Mouse (Mus musculus) heart, embryonic 14.5 days (tissue): ENCODE results near the gene Olfr103. TPM values are rescaled to one million over a fixed set of nuclear protein-coding genes. Genes with fewer than 3 reads are reported as not detected.

Source experiments
- polyA plus RNA-seq: library from polyadenylated mRNA; unstranded; fragments of >200 nt; fragmentation: Nextera tagmentation; extraction: Ambion mirVana; gene quantifications from 2 replicates; pipeline ENCODE4 v1.2.1, GENCODE M21; 2014

Gene Olfr103
- polyA plus RNA-seq, 1 experiment from 2014 or later, result not detected

Other genes starting within 250 kb of the Olfr103 start
- gene Olfr91, start 241.4 kb downstream of the Olfr103 start, polyA plus RNA-seq, result not detected in 2 replicates
- not detected in 2 replicates for gene Olfr92, start 219.6 kb downstream of the Olfr103 start, polyA plus RNA-seq
- gene Olfr93, start 178.2 kb downstream of the Olfr103 start, polyA plus RNA-seq, result not detected in 2 replicates
- gene Ubd, start 145.8 kb downstream of the Olfr103 start, polyA plus RNA-seq, result not detected in 2 replicates
- gene Olfr94, start 138.7 kb downstream of the Olfr103 start, polyA plus RNA-seq, result not detected in 2 replicates
- gene Olfr95, start 126.6 kb downstream of the Olfr103 start, polyA plus RNA-seq, result not detected in 2 replicates
- gene Olfr96, start 119.6 kb downstream of the Olfr103 start, polyA plus RNA-seq, result not detected in 2 replicates
- not detected in 2 replicates for gene Olfr97, start 102.4 kb downstream of the Olfr103 start, polyA plus RNA-seq
- not detected in 2 replicates for gene Olfr98, start 75.9 kb downstream of the Olfr103 start, polyA plus RNA-seq
- 1.1 and 2.1 TPM in 2 replicates for gene H2-M3, start 69.5 kb downstream of the Olfr103 start, polyA plus RNA-seq
- not detected in 2 replicates for gene Olfr99, start 56.2 kb downstream of the Olfr103 start, polyA plus RNA-seq
- gene Olfr101, start 35.4 kb downstream of the Olfr103 start, polyA plus RNA-seq, result not detected in 2 replicates
- not detected in 2 replicates for gene Olfr102, start 22.6 kb downstream of the Olfr103 start, polyA plus RNA-seq
- not detected in 2 replicates for gene Olfr104-ps, start 19.9 kb upstream of the Olfr103 start, polyA plus RNA-seq
- not detected in 2 replicates for gene Olfr105-ps, start 39.3 kb upstream of the Olfr103 start, polyA plus RNA-seq
- not detected in 2 replicates for gene Olfr106-ps, start 50.7 kb upstream of the Olfr103 start, polyA plus RNA-seq
- gene Olfr107, start 59.5 kb upstream of the Olfr103 start, polyA plus RNA-seq, result not detected in 2 replicates
- not detected in 2 replicates for gene Olfr108, start 105.8 kb upstream of the Olfr103 start, polyA plus RNA-seq
- not detected in 2 replicates for gene Olfr109, start 119.2 kb upstream of the Olfr103 start, polyA plus RNA-seq
- gene H2-M2, start 143.9 kb upstream of the Olfr103 start, polyA plus RNA-seq, result not detected in 2 replicates
- not detected in 2 replicates for gene Olfr110, start 152.8 kb upstream of the Olfr103 start, polyA plus RNA-seq
- gene Olfr111, start 168.3 kb upstream of the Olfr103 start, polyA plus RNA-seq, result 0.08 TPM in 1 of 2 replicates, not detected in the other
- gene Olfr112, start 229.8 kb upstream of the Olfr103 start, polyA plus RNA-seq, result not detected in 2 replicates
- gene Olfr113, start 238.0 kb upstream of the Olfr103 start, polyA plus RNA-seq, result not detected in 2 replicates